Mouse (Mus musculus): ENCODE measurements around the gene Cux1.

- TF ChIP-seq CTCF (IDR thresholded peaks at IDR 0.05; ENCODE audit: insufficient read depth, low read depth, low read length) (no peak), POLR2A (IDR thresholded peaks at IDR 0.05; ENCODE audit: insufficient read depth, low read depth, low read length) (no peak)
Observed at GRCm38 (mm10) chr5:136458102-136458863, 109.0 kb downstream of the Cux1 start.

Data from olfactory bulb, adult 2 months (tissue).